Mouse (Mus musculus) heart, postnatal 4 days (tissue): ENCODE data around the gene Pde4d. TPM values are rescaled to one million over a fixed set of nuclear protein-coding genes. Genes with fewer than 3 reads are reported as not detected.

Experiments
- DNase-seq: peaks from one replicate; pipeline ENCODE4 v3.0.0; 2021
- total RNA-seq, 2 experiments: library from RNA; stranded (reverse); gene quantifications; 2 replicates each; pipeline ENCODE4 v1.2.3; 2021

Gene Pde4d
- total RNA-seq, 2 experiments from 2014 or later, result 57.1 to 61.1 TPM

DNA sequence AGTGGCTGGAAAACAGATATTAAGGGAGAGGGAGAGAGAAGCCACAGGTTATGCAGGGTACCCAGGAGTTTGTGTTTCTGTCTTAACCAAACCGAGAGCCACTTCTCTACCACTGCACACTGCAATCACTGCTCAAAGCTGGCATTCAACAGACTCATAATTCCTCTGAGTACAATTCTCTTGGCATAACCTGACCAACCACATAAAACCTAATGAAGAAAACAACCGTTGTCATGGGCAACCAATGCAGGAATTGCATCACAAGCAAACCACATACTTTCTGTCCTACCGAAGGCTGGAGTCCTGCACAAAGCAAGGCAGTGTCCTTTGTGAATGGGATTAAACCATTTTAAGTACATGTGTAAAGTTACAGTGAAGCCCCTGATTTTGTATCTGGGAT, 793.4 kb downstream of the Pde4d start:
- DNase-seq, result no peak

- DNase-seq, result no peak
Measured at GRCm38 (mm10) chr13:109247061-109247460, 797.3 kb downstream of the Pde4d start.

DNA sequence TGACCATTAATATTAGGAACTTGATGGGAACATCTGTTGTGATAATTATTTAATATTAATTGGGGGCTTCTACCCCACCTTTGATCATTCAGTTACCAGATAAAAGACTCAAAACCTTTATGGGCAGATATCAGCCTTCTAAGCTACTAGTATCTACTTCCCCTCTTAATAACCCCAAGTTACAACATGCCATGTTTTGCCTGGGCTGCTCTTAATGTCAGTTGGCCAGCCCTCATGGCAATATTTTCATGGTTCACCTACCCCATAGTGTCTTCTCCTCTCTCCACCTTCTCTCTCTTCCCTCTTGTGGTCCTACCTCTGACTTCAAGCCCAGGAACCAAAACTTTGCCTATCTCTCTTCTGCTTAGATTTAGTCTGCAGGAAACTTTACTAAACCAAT, 799.6 kb downstream of the Pde4d start:
- no peak for DNase-seq

DNA sequence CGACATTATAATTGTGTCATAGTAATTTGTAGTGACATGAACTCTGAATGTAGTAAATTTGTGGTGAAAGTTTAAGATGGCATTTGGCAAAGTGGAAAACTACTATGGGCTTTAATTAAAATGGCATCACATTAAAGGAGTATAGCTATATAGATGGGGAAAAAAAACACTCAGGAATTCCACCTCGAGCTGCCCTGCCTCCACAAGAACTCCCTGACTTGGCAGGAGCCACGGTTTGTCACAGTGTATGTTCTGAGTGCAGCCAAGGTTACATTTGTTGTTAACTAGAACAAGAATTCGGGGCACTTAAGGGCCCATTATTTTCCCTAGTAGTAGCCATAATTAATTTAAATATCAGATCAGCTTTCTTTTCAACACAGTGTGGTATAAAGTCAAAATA, 805.9 kb downstream of the Pde4d start:
- peak; percentile 34 for DNase-seq

- peak; percentile 79 for DNase-seq
Measured at GRCm38 (mm10) chr13:109260220-109260795, 810.6 kb downstream of the Pde4d start.

- no peak for DNase-seq
Measured at GRCm38 (mm10) chr13:109260796-109261516, 811.2 kb downstream of the Pde4d start.

DNA sequence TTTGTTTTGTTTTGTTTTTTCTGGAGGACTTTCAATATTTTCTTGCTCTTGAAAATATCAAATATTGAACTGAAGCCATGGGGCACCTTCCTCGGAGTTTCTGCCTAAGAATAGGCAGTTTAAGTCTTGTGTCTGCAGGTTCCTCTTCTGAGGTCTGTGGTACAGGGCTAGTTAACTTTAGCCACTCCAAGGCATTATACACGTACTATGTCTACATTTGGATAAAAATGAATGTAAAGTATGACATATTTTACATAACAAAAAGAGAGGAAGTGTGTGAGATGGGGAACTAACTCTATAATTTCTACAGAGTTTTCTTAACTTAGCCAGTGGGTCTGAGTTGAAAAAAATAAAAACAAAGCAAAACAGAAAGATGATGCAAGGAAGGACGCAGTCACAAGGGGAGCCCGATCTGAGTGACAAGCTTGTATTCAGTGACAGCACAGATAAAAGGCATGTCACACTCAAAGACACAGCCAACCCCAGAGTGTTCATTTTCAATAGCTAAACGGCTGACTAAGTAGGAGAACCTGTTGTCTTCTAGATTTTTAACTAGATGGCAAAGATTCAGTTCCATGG, 812.0 kb downstream of the Pde4d start:
- no peak for DNase-seq

DNA sequence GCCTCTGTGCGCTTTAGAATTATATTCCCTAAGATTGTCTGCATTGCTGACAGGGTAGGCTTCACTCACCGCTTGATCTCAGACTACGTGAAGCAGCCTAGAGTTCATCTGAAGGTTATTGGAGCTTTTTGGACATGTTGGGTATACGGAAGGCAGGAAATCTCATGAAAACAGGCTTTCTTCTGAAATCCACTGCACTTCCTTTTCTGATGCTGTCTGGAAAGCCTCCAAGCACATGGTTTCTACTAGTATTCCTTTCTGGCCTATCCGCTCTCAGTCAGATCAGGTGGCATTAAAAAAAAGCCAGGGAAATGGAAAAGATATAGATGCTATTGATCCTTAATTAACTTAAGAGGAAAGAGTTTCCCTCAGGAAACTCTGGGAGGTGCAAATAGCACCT, 812.8 kb downstream of the Pde4d start:
- no peak for DNase-seq

GRCm38 (mm10) chr13:109263833-109264232, 814.1 kb downstream of the Pde4d start:
- no peak for DNase-seq

DNA sequence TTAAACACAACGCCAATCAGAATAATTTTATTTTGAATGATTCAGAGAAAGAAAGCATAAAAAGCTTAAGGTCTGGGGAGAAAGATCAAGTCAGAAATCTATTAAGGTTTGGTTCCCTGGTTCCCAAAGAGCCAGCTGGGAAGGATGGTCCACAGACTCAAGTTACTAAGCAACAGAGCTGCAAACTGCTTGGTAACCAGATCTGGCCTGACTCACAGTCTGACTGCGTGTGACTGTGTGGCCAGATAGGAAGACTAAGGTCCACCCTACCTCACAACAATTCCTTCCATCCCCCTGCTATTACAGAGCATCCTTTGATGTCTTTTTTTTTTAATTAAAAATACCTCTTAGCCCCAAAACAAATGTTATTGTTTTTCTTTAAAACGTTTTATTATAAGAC, 818.5 kb downstream of the Pde4d start:
- DNase-seq, result no peak

DNA sequence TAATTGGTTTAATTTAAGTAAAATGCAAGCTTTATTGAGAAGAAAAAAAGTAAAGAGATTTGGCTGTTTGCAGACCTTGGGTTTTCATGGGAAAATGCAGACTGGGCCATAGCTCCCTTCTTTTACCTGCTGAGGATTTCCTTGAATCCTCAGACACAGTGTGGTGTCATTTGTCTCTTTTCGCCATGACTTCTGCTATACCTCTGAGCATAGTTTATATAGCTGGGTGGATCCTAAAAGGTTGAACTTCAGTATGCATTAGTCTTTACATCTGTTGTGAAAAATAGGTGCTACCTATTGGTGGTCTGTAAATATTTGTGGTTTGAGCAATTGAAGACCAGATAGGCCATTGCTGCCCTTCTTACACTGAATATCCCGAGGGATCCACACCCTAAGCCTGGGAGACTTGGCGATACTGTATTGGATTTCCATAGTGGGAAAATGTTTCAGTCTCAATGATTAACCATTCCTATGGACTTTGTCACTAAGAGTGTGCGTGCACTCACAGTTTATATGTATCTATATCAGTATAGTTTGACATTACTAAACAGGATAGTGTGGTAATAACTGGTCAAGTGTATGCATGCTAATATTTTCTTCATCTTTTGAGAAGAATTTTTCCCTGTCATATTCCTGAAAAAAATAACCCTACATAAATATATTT, 819.0 kb downstream of the Pde4d start:
- no peak for DNase-seq

DNA sequence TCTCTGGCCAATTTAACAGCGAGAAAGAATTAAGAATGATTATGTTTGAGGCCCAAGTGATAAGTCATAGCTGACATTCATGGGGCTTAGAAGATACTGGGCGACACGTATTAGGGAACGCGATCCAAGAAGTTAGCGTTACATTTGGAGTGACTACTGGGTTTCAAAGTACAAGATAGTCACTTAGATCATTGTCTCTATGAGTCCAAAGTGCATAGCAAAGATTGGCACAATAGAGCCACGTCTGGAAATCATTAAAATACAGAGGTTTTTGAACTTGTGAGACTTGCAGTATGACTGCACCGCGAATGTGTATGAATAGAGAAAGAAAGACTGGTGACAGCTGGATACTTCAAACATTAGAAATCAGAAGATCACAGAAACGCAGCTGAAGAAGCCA, 825.1 kb downstream of the Pde4d start:
- DNase-seq, result no peak

DNA sequence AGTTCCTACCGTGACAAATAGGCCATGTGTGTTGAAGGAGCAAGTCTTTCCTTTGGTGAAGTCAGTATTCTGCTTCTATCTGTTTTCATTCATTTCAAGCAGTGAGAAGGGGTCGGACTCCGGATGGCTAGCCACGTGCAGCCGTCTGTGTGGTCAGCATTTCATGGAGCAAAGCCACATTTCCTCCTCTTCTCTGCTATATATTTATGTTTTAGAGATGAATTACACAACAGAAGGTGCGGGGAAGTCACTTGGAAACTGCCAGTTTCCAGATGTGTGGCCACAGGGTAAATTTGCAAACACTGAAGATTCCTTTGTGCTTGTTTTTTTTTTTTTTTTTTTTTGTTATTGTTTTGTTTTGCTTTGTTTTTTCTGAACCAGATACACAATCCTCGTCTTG, 828.0 kb downstream of the Pde4d start:
- DNase-seq, result no peak

DNA sequence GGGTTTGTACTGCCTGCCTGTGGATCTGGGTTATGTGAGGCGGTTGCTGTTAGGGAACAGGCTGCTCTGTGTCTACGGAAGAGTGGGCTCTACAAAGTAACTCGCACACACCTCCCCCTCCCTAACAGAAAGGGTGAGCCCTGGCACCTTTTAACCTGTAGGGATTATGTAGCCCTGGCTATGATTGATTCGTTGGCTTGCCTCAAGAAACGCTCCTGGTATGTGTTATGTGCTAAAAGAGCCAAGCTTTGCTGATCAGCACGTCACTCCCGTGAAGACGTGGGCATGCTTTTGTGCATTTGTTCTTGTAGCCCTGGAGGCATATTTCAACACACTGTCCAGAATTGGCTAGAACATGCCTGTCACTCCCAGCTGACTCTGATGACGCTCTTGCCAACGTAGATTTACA, 828.8 kb downstream of the Pde4d start:
- no peak for DNase-seq

- DNase-seq, result no peak
Measured at GRCm38 (mm10) chr13:109279211-109279610, 829.5 kb downstream of the Pde4d start.

DNA sequence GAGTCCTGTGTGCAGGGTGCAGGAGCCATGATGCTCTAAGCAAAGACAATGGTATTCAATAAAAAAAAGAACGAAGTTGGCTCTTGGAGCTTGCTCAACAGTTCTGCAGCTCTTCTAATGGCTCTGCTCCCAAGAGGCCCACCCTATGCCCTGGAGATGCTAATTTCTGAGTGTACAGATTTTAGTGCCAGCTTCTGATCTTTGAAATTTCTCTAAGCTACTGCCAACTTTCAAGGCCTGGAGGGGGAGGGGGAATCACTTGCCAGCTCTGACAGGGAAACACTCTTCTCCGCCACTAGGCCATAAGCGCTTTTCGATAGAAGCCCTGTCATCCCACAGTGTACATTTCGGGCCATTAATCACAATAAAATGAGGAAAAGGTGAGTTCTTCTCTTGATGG, 830.7 kb downstream of the Pde4d start:
- DNase-seq, result no peak

DNA sequence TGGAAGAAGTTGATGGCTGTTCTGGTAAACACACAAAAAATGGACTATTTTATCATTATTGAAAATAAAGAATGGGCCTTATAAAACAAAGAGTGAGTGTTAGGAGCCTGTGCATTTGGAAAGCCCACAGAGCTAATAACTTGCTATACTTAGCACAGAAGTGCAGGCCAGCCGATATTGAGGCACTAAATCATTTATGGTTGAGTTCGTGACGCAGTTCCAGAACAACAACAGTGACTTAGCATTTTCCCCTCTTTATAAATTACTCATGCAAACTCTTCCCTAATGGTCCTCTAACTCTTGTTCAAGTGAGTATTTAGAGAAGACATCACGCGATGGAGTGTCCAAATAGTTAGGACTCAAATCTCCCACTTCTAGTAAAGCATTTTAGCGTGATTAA, 837.7 kb downstream of the Pde4d start:
- no peak for DNase-seq

GRCm38 (mm10) chr13:109290922-109291321, 841.2 kb downstream of the Pde4d start:
- no peak for DNase-seq

GRCm38 (mm10) chr13:109293011-109293410, 843.3 kb downstream of the Pde4d start:
- DNase-seq, result no peak

- no peak for DNase-seq
Measured at GRCm38 (mm10) chr13:109296347-109297037, 846.7 kb downstream of the Pde4d start.

- no peak for DNase-seq
Measured at GRCm38 (mm10) chr13:109298852-109299251, 849.1 kb downstream of the Pde4d start.

DNA sequence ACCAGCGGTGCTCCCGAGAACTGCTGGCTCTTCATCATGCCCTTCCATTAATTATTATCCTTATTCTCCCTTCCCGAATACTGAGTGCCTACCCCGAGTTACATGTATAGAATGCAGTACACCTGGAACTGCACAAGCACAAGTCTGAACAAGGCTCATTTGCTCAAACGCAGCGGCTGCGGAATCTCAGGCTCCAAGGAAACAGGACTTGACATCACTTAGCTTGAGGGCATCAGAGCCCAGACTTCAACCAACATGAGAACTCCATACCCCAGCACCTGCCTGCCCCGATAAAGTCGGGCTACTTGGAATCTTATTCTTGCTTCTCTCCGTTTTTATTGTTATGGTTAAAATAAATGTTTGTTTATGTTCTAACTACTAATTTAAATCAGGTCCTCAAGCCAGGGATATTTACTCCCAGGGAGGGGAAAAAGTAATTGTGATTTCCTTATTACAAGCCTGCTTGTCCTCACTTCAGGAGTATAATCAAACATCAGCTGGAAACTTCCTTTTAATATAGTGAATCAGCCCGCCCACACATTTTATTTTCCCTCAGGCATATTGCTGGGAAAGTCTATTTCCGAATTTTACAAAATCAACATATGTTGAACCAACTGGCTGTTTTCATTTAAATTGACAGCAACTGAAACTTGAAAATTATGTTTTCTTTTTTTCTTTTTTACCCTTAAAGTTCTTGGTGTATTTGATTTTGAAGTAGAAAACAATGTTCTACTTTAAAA, 849.9 kb downstream of the Pde4d start:
- DNase-seq, result no peak
